Mouse (Mus musculus) liver, adult 2 months (tissue): ENCODE data around the gene E030018B13Rik. TPM values are rescaled to one million over a fixed set of nuclear protein-coding genes. Genes with fewer than 3 reads are reported as not detected.

Experiments used
- DNase-seq: peaks from one replicate; pipeline ENCODE4 v3.0.0-alpha.2; 2011; ENCODE audit warnings: low read depth, low spot score; ENCODE audit errors: extremely low read depth
- H3K27ac ChIP-seq: fragments of 200-500 bp; replicated peaks from 2 replicates; pipeline ENCODE4 v1.5.1; 2012; ENCODE audit warnings: low read depth, mild to moderate bottlenecking, control low read depth, inconsistent platforms, low read length; ENCODE audit not compliant: insufficient read depth
- H3K27me3 ChIP-seq: fragments of 200-500 bp; 2 replicates; pipeline ENCODE4 v1.6.1; 2012; ENCODE audit warnings: mild to moderate bottlenecking, moderate library complexity, low read length, inconsistent platforms; ENCODE audit not compliant: control insufficient read depth, insufficient read depth
- H3K36me3 ChIP-seq: fragments of 200-500 bp; 2 replicates; pipeline ENCODE4 v1.6.1; 2012; ENCODE audit warnings: low read length, inconsistent platforms; ENCODE audit not compliant: control insufficient read depth, insufficient read depth
- H3K4me1 ChIP-seq: fragments of 200-500 bp; 2 replicates; pipeline ENCODE4 v1.6.1; 2011; ENCODE audit warnings: low read length; ENCODE audit not compliant: control insufficient read depth, insufficient read depth
- H3K4me3 ChIP-seq: fragments of 200-500 bp; 2 replicates; pipeline ENCODE4 v1.5.1; 2011; ENCODE audit warnings: low read depth, mild to moderate bottlenecking, control low read depth, low read length, moderate library complexity; ENCODE audit not compliant: insufficient read depth
- H3K79me2 ChIP-seq: fragments of 200-500 bp; 2 replicates; pipeline ENCODE4 v1.6.1; 2012; ENCODE audit warnings: inconsistent platforms, mild to moderate bottlenecking, low read length, moderate library complexity; ENCODE audit not compliant: control insufficient read depth, insufficient read depth
- H3K9ac ChIP-seq: fragments of 200-500 bp; 2 replicates; pipeline ENCODE4 v1.6.1; 2012; ENCODE audit warnings: low read depth, mild to moderate bottlenecking, control low read depth, inconsistent platforms, low read length
- CTCF ChIP-seq: fragments of 200-500 bp; IDR thresholded peaks from 2 replicates; pipeline ENCODE4 v1.5.1; 2011; ENCODE audit warnings: low read depth, low read length, control low read depth
- POLR2A ChIP-seq: fragments of 200-500 bp; IDR thresholded peaks from 2 replicates; pipeline ENCODE4 v1.6.1; 2011; ENCODE audit warnings: low read length, control low read depth; ENCODE audit not compliant: insufficient read depth; ENCODE audit errors: extremely low read depth
- WGBS: fragments of 180-500 bp; shearing (Covaris S2); methylation state at CpG from one replicate; pipeline ENCODE4 v1.1.7; 2018; 5-methylcytosine and 5-hydroxymethylcytosine counted together
- polyA plus RNA-seq: library from polyadenylated mRNA; depleted of rRNA; stranded (reverse); fragments of >200 nt; gene quantifications from 2 replicates; pipeline ENCODE4 v1.2.3, GENCODE M21; 2012; rRNA removed
- total RNA-seq: library from RNA; depleted of rRNA; stranded (reverse); fragments of >200 nt; gene quantifications from 2 replicates; pipeline ENCODE4 v1.2.3, GENCODE M21; 2014; rRNA removed

Gene E030018B13Rik
- total and polyA plus RNA-seq, 2 experiments = 0.09 TPM; not detected in 1

DNA sequence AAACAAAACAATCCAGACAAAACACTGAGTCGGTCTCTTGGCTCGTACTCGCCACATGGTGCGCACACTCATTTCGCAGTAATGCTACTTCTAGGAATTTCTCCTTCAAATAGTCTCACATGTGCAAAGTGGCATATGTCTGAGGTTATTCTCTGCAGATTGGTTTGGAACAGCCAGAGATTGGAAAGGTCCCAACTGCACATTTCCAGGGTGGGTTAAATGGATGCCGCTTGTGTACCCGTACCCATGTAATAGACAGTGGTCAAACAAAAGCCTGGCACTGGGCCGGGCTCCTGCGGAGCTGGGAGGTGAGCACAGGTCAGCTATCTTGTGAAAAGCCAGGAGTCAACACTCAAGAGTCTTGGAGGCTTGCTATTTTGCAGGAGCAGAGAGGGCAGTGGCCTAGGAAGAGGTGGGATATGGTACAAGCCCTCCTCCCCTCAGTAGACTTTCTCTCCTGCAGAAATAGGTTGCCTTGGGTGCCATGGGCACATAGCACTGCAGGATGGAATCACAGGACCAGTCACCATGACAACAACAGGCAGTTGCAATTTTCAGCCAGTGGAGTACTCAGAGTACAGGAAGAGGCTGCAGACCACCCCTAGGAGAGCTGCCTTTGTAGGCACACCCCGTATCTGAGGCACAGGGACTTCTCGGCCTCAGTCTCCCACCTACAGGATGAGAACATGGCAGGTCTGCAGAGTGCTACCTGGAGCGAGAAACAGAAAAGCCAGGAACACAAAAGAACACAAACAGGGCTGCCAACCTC is 41.4 kb downstream of the E030018B13Rik start:
- H3K4me1 ChIP-seq = no peaks in the 10 kb centered on the region
- DNase-seq = no peak
- no peak overlapping the region for H3K4me3 ChIP-seq
- no peak overlapping the region for H3K9ac ChIP-seq
- H3K27ac ChIP-seq = no peak overlapping the region
- TF ChIP-seq POLR2A (no peak), CTCF (no peak)
- H3K36me3 ChIP-seq = no peaks in the 10 kb centered on the region
- no peaks in the 10 kb centered on the region for H3K27me3 ChIP-seq
- H3K79me2 ChIP-seq = no peaks in the 10 kb centered on the region
- 83% methylated on average over 12 of the region's 12 CpGs for WGBS

DNA sequence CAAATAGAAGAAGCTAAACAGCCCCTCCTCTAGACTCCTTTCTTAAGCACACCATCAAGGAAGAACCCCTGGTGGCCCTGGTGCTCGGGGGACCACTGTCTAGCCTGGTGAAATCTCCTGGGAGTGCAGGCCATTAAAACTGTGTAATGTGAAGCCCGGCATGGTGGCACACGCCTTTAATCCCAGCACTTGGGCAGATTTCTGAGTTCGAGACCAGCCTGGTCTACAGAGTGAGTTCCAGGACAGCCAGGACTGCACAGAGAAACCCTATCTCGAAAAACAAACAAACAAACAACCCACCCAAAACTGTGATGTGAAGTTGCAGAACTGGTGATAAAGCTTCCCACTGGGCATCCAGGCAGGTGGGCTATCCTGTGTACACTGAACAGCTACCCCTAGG is 47.0 kb downstream of the E030018B13Rik start:
- Histone ChIP-seq H3K79me2 (no peaks in the 10 kb centered on the region), H3K27me3 (no peaks in the 10 kb centered on the region), H3K36me3 (no peaks in the 10 kb centered on the region), H3K27ac (no peak overlapping the region), H3K4me3 (no peak overlapping the region), H3K4me1 (no peaks in the 10 kb centered on the region), H3K9ac (no peak overlapping the region)
- 72% methylated on average over 5 of the region's 5 CpGs for WGBS
- no peak for DNase-seq
- TF ChIP-seq POLR2A (no peak), CTCF (no peak)

DNA sequence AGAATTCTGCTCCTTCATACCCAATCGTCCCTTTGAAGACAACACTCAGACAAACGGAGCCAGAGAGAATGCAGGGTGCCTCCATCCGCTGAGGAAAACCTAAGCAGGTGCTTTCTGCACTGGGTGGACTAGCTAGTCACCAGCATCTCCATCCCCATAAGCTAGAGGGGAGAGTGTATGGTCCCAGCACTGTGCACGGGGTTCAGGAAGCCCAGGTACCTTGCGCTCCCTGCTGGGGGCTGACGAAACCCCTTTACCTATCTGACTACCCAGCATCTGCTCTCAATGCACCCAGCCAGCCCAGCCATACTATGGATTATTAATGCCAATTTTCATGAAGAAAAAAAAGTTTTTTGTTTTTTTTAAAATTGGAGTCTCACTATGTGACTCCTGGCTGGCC is 47.5 kb downstream of the E030018B13Rik start:
- H3K27ac ChIP-seq = no peak overlapping the region
- no peak overlapping the region for H3K4me3 ChIP-seq
- H3K27me3 ChIP-seq = no peaks in the 10 kb centered on the region
- H3K4me1 ChIP-seq = no peaks in the 10 kb centered on the region
- WGBS = 77% methylated on average over 6 of the region's 6 CpGs
- no peak for TF ChIP-seq POLR2A
- peak; percentile 41 for TF ChIP-seq CTCF
- H3K36me3 ChIP-seq = no peaks in the 10 kb centered on the region
- no peak for DNase-seq
- no peak overlapping the region for H3K9ac ChIP-seq
- no peaks in the 10 kb centered on the region for H3K79me2 ChIP-seq

DNA sequence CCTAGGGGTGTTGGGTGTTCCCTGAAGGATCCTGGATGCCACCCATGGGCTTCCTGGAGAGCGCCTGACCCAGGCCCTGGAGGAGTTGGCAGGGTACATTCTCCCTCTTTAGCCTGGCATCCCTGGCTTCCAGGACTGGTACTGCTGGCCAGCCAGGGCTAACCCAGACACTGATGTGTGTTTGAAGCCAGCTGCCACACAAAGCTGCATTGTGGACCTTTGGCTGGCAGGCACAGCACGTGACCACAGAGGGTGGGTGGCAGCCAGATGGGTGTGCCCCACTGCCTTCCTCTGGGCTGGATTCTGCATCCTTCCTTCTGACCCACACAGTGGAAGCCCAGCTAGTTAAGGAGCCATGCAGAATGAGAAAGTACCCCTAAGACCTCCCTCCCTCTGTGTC is 48.5 kb downstream of the E030018B13Rik start:
- TF ChIP-seq POLR2A (no peak), CTCF (no peak)
- Histone ChIP-seq H3K79me2 (no peaks in the 10 kb centered on the region), H3K36me3 (no peaks in the 10 kb centered on the region), H3K27me3 (no peaks in the 10 kb centered on the region), H3K9ac (no peak overlapping the region), H3K4me3 (no peak overlapping the region), H3K4me1 (no peaks in the 10 kb centered on the region), H3K27ac (no peak overlapping the region)
- DNase-seq = no peak
- 70% methylated on average over 2 of the region's 2 CpGs for whole genome bisulfite sequencing

DNA sequence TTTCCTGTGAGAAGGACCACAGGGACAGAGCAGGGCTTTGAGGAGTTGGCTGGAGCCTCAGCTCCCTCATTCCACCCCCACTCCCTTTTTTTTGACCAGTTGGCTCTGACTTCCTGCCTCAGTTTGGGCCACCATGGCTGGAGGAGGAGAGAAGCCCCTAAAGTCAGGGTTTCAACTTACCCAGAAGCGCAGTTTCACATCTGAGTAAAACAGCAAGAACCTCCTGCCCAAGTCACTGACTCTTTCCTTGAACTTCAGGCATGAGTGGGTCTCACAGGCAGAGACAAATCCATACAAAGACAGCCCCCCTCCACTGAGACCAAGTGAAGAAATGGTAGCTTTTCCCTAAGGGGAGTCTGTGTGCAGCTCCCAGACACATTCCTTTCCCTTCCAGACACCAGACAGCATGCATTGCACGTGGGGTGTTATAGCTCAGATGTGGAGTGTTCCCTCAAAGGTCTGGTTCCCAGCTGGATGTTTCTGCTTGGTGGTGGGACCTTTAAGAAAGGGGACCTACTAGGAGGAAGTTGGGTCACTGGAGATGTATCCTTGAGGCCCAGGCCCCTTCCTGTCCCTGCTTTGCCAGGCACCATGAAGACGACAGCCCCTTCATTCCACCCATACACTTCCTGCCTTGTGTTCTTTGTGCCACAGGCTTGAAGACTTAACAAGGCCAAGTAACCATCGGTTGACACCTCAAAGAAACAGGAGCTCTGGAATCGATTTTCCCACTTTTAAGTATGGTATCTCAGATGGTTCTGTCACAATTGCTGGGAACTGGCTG is 49.2 kb downstream of the E030018B13Rik start:
- Histone ChIP-seq H3K9ac (no peak overlapping the region), H3K79me2 (no peaks in the 10 kb centered on the region), H3K27me3 (no peaks in the 10 kb centered on the region), H3K36me3 (no peaks in the 10 kb centered on the region), H3K4me1 (no peaks in the 10 kb centered on the region), H3K4me3 (no peak overlapping the region), H3K27ac (no peak overlapping the region)
- WGBS = 76% methylated on average over 5 of the region's 5 CpGs
- TF ChIP-seq POLR2A = no peak
- TF ChIP-seq CTCF = no peak
- no peak for DNase-seq

DNA sequence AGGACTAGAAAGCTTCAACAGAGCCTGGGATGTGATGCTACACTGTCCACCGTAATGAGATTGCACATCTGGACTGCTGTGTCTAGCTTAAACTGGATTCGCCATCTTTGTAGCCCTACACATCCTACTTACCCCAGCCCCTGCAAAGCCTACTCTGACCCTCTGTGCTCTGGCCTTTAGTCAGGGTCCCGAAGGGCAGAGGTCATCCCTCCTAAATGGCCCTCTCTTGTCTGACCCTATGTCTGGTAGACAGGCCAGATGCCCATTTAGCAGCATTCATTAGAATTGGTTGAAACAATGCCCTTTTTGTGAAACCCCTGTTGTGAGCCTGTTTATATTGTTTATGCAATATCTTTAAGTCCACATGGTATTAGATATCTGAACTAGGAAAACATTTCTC is 53.3 kb downstream of the E030018B13Rik start:
- Histone ChIP-seq H3K36me3 (no peaks in the 10 kb centered on the region), H3K4me3 (no peak overlapping the region), H3K9ac (no peak overlapping the region), H3K4me1 (no peaks in the 10 kb centered on the region), H3K79me2 (no peaks in the 10 kb centered on the region), H3K27me3 (no peaks in the 10 kb centered on the region), H3K27ac (no peak overlapping the region)
- TF ChIP-seq POLR2A (no peak), CTCF (no peak)
- 87% methylated on average over 3 of the region's 3 CpGs for WGBS
- DNase-seq = no peak

Other genes starting within 250 kb of the E030018B13Rik start
- 26.2 and 26.4 TPM in 2 replicates for gene Klf13, start 22.1 kb downstream of the E030018B13Rik start, total RNA-seq
- 14.1 and 19.8 TPM in 2 replicates for gene Klf13, start 22.1 kb downstream of the E030018B13Rik start, polyA plus RNA-seq
- 0.60 TPM in 1 of 2 replicates, not detected in the other for gene Trpm1, start 237.0 kb downstream of the E030018B13Rik start, total RNA-seq
- gene Trpm1, start 237.0 kb downstream of the E030018B13Rik start, polyA plus RNA-seq = 0.04 and 0.29 TPM in 2 replicates